Mouse (Mus musculus): ENCODE results near the gene Ly6g6d.

The Ly6g6d gene

GRCm38 (mm10) chr17:35024691-35025488 lies 53.0 kb downstream of the Ly6g6d start:
- peak; percentile 15 to 65 for DNase-seq (ENCODE audit: low spot score in 2 of 2)

- peak; percentile 20 to 67 for DNase-seq (ENCODE audit: low spot score in 2 of 2)
Observed at GRCm38 (mm10) chr17:35024261-35024660, 53.6 kb downstream of the Ly6g6d start.

GRCm38 (mm10) chr17:35023756-35024155 lies 54.1 kb downstream of the Ly6g6d start:
- peak in 1 of 2 experiments; percentile 27 for DNase-seq (ENCODE audit: low spot score in 2 of 2)

GRCm38 (mm10) chr17:35023221-35023620 lies 54.6 kb downstream of the Ly6g6d start:
- DNase-seq (ENCODE audit: low spot score in 2 of 2), result peak in 1 of 2 experiments; percentile 60

GRCm38 (mm10) chr17:35022541-35023060 lies 55.3 kb downstream of the Ly6g6d start:
- peak in 1 of 2 experiments; percentile 64 for DNase-seq (ENCODE audit: low spot score in 2 of 2)

- no peak for DNase-seq (ENCODE audit: low spot score in 2 of 2)
Observed at GRCm38 (mm10) chr17:35021842-35022477, 55.9 kb downstream of the Ly6g6d start.
